Mouse (Mus musculus) lung, postnatal 36 days (tissue): ENCODE data around the gene Rpgr.

Experiments
- DNase-seq: peaks from one replicate; pipeline ENCODE4 v3.0.0; 2022; ENCODE audit warnings: mixed read lengths

Gene Rpgr

DNA sequence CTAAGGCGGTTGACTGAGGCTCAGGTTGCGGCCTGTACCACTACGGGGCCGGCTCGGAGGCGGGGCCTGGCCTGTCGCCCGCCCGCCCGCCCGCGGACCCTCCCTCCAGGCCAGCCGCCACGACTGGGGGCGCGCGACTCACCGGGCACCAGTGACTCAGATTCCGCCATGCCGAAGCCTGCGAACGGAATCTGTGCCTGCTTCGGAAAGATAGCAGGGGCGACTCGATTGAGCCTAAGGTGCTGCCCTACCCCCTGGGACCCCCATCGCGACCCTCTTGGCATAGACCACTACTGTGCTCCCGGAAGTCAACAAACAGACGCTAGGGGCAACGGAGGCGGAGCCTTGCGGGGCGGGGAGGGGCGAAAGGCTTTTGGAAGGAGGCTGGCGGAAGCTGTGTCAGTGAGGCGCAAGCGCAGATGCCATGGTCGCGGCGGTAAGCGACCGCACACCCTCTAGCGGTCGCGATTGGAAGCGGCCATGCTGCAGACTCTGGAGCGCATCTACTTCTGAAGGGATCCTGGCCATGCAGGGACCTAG, at the start of gene Rpgr:
Gene Rpgr, minus strand, starts transcription at position 511 of the 540 bp plus-strand sequence.
- DNase-seq = peak; percentile 95

GRCm38 (mm10) chrX:10258260-10258659, 41.5 kb upstream of the Rpgr start:
- no peak for DNase-seq

GRCm38 (mm10) chrX:10257774-10258173, 41.1 kb upstream of the Rpgr start:
- peak; percentile 39 for DNase-seq

- no peak for DNase-seq
These were observed 35.3 kb upstream of the Rpgr start, which contains the start of gene Otc for GRCm38 (mm10) chrX:10251852-10252504. Gene Otc, plus strand, starts transcription at chrX:10252305.

DNA sequence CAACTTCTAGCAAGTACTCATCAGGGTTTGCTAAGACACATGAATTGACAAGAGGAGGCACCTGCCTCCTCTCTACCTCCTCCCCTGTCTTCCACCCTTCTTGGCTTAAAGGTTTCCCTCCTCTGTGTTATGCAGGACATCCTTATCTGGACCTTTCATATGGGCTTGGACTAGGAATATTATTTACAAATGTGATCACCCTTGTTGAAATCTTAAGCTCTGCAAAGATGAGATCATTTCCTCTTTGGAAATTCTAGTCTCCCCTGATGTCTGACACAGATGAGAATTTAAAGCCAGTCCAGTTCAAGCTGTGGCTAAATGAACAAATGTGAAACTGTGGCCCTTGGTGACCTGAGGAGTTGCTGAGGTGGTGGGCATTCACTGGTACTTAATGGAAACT, 34.6 kb upstream of the Rpgr start:
- peak; percentile 18 for DNase-seq

GRCm38 (mm10) chrX:10243916-10244315, 27.2 kb upstream of the Rpgr start:
- no peak for DNase-seq

GRCm38 (mm10) chrX:10239515-10239914, 22.8 kb upstream of the Rpgr start:
- no peak for DNase-seq

- DNase-seq = peak; percentile 50
These were observed 17.9 kb upstream of the Rpgr start for GRCm38 (mm10) chrX:10234617-10235016.

GRCm38 (mm10) chrX:10233051-10233450, 16.3 kb upstream of the Rpgr start:
- DNase-seq = peak; percentile 30

DNA sequence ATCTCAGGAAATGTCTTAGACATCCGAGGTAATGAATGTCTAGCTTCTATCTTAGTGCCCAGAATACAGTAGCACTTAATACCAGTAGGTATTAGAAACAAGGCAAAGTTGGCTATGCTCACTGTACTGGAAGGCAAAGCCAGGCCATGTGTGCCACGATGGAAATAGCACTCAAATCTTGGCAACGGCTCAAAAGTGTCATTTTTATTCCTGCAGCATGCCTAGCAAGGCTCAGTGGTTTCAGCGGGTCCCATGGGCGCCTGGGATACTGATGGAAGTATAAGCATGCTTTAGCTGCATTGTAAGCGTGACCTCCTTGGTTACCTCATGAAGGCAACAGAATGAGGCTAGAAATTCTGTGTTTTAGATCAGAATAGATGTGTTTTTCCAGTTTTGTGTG, 2.6 kb upstream of the Rpgr start:
- no peak for DNase-seq

- DNase-seq = peak; percentile 66
These were observed 748 bp downstream of the Rpgr start for GRCm38 (mm10) chrX:10215972-10216371.

- DNase-seq = no peak
These were observed 10.8 kb downstream of the Rpgr start for GRCm38 (mm10) chrX:10205937-10206336.

DNA sequence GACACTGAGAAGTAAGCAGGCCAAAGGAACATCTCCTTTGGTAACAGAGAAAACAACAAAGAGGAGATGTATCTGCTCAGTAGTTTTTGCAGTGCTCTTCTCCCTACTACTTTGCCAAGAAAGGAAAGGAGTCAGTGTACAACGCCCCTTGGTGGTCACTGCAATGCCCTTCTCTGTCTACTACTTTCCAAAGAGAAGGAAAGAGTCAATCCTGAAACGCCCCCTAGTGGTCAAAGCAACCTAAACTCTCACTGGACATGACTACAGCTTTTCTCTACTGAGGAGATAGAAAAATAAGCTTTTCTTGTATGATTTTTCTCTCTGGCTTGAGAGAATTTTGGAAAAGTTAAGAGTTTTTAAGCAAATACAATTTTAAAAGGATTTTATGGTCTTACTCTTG, 15.4 kb downstream of the Rpgr start:
- DNase-seq = peak; percentile 68

DNA sequence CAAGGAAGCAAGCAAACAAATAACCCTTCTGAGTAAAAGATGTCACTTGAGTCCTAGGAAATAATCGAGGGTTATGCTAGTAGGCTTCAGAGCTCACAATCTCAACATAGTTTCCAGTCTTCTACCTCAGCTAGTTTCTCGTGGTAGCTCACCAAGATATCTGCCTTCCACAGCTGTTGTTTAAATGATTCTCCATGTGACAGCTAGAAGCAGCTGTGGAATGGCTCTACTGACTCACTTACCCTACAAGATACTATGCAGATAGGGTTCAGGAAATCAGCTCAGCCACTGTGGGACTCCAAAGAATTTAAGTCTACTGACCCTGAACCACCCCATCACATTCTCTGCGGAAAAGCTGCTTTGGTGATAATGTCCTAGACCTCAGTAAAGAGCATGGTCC, 64.3 kb downstream of the Rpgr start:
- DNase-seq = no peak

DNA sequence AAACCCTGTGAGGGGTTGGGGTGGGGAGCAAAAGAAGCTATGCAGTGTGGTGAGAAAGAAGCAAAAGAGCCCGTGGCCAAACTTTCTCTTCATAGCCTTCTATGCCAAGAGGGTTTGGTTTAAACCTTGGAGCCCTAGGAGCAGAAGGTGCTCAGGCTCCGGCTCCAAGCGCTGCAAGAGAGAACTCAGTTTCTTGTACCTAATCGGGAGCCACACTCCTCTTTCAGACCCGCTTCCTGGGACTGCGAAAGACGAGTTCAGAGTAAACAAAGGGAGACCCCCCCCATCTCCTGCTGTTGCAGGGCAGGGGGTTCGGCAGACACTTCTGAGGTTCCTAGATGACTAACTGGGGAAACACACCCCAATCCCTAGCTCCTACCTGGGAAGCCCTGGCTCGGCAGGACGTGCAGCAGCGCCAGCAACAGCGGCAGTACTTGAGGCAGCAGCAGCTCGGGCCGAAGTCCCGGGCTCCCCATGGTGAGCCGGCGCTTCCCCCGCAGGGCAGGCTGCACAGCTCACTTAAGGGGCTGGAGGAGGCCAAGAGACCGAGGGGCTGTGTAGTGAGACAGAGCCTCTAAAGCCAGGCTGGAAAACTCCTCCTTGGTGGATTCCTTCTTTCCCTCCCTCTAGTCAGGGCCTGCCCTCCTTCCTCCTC, 99.5 kb downstream of the Rpgr start, which contains the start of gene Srpx:
Gene Srpx, minus strand, starts transcription at position 645 of the 655 bp plus-strand sequence.
- DNase-seq = no peak

DNA sequence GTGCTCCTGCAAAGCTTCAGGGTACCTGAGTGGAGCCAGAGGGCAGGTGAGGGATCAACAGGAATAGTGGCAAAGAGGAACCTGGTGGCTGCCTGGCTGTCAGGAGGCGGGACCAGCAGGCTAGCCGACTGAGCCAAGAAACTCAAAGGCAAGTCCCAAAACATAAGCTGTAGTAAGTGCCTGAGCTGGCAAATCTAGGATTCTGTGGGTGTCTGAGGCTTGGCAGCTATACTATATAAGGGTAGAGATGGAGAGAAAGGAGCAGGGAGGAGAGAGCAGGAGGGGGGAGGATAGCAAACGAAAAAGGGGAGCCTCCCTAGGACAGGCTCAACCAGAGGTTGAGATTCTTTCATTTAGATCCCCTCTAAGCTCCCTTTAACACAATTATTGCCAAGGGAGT, 100.9 kb downstream of the Rpgr start:
- no peak for DNase-seq

DNA sequence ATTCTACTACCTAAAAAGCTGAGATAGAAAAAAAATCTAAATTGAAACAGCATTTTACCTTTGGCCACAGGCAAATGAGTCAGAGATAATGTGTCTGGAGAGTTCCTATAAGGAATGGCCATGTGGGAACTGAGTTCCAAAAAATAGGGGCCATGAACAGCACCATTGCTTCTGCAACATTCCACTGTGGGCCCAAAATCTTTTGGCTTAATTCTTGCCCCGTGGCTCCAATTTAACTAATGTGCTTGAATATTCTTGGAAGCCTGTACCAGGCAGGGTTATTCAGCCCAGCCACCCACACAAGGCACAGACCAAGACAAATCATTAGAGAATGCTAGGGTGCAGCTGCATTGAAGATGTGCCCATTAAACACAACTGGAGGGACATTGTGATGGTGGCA, 106.0 kb downstream of the Rpgr start:
- DNase-seq = no peak

DNA sequence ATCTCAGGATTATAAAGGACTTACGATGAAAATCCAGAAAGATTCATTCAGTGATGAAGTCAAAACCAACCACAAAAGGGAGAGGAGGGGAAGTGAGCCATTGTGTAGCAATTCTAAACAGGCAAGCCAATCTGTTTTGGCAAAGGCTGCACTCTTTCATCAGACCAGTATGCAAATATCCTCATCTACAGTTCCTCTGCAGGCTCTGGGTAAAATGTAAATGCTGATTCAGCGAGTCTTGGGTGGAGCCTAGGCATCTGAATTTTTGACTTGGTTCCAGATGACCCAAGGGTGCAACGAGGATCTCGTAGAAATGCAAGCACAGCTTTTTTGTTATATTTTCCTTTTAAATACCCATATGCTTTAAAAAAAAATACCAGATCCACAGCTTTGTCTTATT, 108.2 kb downstream of the Rpgr start:
- DNase-seq = peak; percentile 6

DNA sequence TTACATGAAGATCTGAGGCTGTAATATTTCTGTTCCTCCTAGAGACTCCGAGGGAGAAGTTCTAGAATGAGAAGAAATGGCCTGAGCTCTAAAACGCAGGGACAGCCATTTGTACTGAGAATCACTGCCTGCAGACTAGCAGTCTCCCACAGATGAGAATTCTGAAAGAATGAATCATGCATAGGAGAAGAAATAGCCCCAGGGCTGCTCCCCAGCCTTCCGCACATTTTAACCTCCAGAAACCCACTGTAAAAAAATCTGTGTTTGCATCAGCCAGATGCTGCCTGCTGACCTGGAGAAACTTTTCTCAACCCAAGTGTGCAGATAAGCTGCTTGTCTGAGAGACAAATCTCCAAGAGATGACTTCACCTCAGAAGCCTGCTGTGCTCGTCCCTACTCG, 111.2 kb downstream of the Rpgr start:
- no peak for DNase-seq

DNA sequence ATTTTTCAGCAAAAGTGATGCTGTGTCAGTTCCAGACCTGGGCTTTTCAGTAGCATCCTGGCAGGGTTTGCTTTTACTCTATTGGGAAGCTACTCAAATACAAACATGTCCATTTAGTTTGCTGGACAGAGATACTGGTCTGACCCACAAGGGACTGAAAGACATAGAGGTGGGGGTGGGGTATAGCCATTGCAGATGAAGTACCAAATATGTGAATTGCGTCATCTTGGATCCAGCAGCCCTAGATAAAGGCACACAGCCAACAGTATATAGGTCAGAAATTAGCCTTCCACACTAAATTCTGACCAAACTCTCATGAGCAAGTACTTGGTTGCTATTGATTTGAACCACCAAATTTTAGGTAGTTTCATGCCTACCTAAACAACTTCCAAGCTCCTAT, 114.0 kb downstream of the Rpgr start:
- no peak for DNase-seq

- DNase-seq = no peak
These were observed 120.9 kb downstream of the Rpgr start for GRCm38 (mm10) chrX:10095797-10096196.

DNA sequence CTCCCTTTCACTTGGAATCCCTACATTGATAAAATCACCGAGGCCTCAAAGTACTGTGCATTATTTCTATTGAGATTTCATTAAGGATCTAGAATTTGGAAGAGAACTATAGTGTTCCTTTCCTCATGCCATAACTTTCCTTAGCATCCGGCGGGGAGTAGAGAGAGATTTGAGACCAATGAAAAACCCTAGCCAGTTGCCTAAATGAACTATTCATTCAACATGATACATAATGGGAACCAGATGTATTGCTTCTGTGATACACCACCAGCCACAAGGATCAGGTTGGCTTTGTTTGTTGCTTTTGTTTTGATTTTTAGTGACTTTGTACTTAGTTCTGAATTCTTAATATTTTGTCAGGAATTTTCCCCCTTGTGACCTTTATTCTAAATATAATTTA, 136.3 kb downstream of the Rpgr start:
- DNase-seq = no peak

DNA sequence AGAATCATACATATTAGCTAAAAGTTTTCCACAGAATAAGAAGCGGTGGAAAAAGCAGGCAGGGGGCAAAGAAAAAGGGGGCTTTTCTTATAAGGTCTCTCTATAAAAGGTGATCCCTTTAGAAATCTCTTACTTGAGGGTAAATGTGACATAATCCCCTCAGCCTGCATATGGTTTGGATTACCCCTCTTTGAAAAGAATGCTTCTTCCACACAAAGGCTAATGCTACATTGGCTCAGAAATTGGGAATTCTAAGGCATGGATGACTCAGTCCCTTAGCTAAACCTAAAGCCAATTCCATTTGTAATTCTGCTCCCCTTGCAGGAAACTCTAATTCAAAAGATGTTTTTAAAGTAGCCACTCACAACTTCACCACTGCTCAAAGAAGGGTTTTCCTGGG, 136.7 kb downstream of the Rpgr start:
- DNase-seq = no peak

DNA sequence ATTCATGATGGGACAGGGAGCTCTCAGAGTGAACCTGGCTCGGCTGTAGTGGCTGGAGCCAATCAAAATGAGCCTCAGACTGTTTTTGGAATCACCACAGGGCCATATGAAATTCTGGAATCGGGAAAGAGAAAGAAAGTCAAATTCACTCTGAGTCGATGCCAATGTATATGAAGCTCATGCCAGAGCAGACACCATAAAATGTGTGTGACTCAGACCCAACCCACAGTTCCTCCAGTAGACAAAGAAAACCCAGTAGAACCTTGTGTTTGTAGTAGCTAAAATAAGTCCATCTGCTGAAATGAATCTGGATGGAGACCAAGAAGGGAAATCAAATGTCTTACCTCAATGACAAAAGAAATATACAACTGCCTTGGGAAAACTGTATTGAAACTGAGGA, 142.8 kb downstream of the Rpgr start:
- DNase-seq = no peak
